In genomic region chr11:115877174-115877755, GRCm38 (mm10) we compare ENCODE assay signal across 17 mouse cellular contexts. TPM values are rescaled to one million over a fixed set of nuclear protein-coding genes. Genes with fewer than 3 reads are reported as not detected.
A peak's percentile ranks its signal among the peaks of the same experiment; 100 is the strongest.
DNase-seq lines count a peak whose midpoint lies in the region; ATAC-seq and TF ChIP-seq lines count a peak whose summit lies in the region.
"Had no signal": no experiment of that assay in that cellular context is flagged by ENCODE, and none has a peak within 500 bp of the region (broad histone marks: within the 10 kb centered on the region; RNA-seq: fewer than 3 reads in every experiment).

No protein-coding gene starts in this region.

- H3K9me3 ChIP-seq in MEL (replicated peaks; ENCODE audit: insufficient read depth, low read length), result no peaks in the 10 kb centered on the region
- no peaks in the 10 kb centered on the region for H3K9me3 ChIP-seq in intestine, embryonic 15.5 days
- no peaks in the 10 kb centered on the region for H3K9me3 ChIP-seq in kidney, postnatal 0 days (replicated peaks; ENCODE audit: low read length)
- H3K9me3 ChIP-seq in megakaryocyte, embryonic 14.5 days, result no peaks in the 10 kb centered on the region; the same call in 1 of the 2 replicates
- no peaks in the 10 kb centered on the region for H3K9me3 ChIP-seq in hindbrain, embryonic 12.5 days (replicated peaks)
- H3K9me3 ChIP-seq: embryonic facial prominence, embryonic 12.5 days; forebrain, embryonic 12.5 days; heart, embryonic 13.5 days; hindbrain, embryonic 15.5 days; midbrain, embryonic 10.5 days had no signal

- no peak overlapping the region for H3K4me3 ChIP-seq in MEL (ENCODE audit: control insufficient read depth in 1 of 2, insufficient read depth in 1 of 2, low read depth in 2 of 2, low read length in 2 of 2)
- peak overlapping the region; percentile 37 for H3K4me3 ChIP-seq in intestine, embryonic 15.5 days (replicated peaks)
- no peak overlapping the region; the same call in 1 of the 2 replicates for H3K4me3 ChIP-seq in kidney, postnatal 0 days (replicated peaks; ENCODE audit: low read depth, low read length)
- peak overlapping the region; percentile 38 for H3K4me3 ChIP-seq in megakaryocyte, embryonic 14.5 days (replicated peaks)
- H3K4me3 ChIP-seq in hindbrain, embryonic 12.5 days, result no peak overlapping the region
- H3K4me3 ChIP-seq: embryonic facial prominence, embryonic 12.5 days; forebrain, embryonic 12.5 days; heart, embryonic 13.5 days; hindbrain, embryonic 15.5 days; midbrain, embryonic 10.5 days had no signal

- no peak for TF ChIP-seq RAD21 in MEL (IDR thresholded peaks at IDR 0.05; ENCODE audit: low read depth, low read length)

- peaks cover 0 to 11% of the 10 kb centered on the region in 2 experiments; a peak in 2 of 4 replicates for H3K4me1 ChIP-seq in MEL (ENCODE audit: control insufficient read depth in 1 of 2, insufficient read depth in 2 of 2, low read length in 2 of 2)
- H3K4me1 ChIP-seq in intestine, embryonic 15.5 days (replicated peaks), result peaks cover 15% of the 10 kb centered on the region
- no peaks in the 10 kb centered on the region for H3K4me1 ChIP-seq in kidney, postnatal 0 days (replicated peaks; ENCODE audit: insufficient read depth, low read length)
- peaks cover 22% of the 10 kb centered on the region for H3K4me1 ChIP-seq in megakaryocyte, embryonic 14.5 days
- H3K4me1 ChIP-seq in hindbrain, embryonic 12.5 days, result 0 out of 2 replicates have a peak, but pooled peaks cover 3% of the 10 kb centered on the region
- H3K4me1 ChIP-seq: embryonic facial prominence, embryonic 12.5 days; forebrain, embryonic 12.5 days; hindbrain, embryonic 15.5 days had no signal

- TF ChIP-seq CTCF in MEL (IDR thresholded peaks at IDR 0.05 in 2 of 3, conservative IDR thresholded peaks at IDR 0.05 in 1 of 3; ENCODE audit: control insufficient read depth in 1 of 3, insufficient read depth in 1 of 3, low read depth in 2 of 3, low read length in 3 of 3, poor library complexity in 1 of 3, severe bottlenecking in 1 of 3), result no peak
- no peak for TF ChIP-seq CTCF in kidney, postnatal 0 days (IDR thresholded peaks at IDR 0.05; ENCODE audit: low read depth)

- ATAC-seq in intestine, embryonic 15.5 days, result peak; percentile 93
- peak; percentile 68 for ATAC-seq in kidney, postnatal 0 days (replicated peaks; ENCODE audit: low FRiP score, low read depth)
- ATAC-seq in hindbrain, embryonic 12.5 days (ENCODE audit: low FRiP score), result no peak
- ATAC-seq in cerebellum, adult (ENCODE audit: insufficient number of reproducible peaks, low FRiP score, low TSS enrichment), result no peak

- H3K27ac ChIP-seq in MEL (ENCODE audit: control insufficient read depth, low read depth, low read length), result no peak overlapping the region
- peak overlapping the region; percentile 86 for H3K27ac ChIP-seq in intestine, embryonic 15.5 days
- peak overlapping the region; percentile 76 for H3K27ac ChIP-seq in kidney, postnatal 0 days
- no peak overlapping the region for H3K27ac ChIP-seq in hindbrain, embryonic 12.5 days
- H3K27ac ChIP-seq: embryonic facial prominence, embryonic 12.5 days; forebrain, embryonic 12.5 days; heart, embryonic 13.5 days; hindbrain, embryonic 15.5 days; midbrain, embryonic 10.5 days had no signal

- no peaks in the 10 kb centered on the region for H3K27me3 ChIP-seq in MEL (ENCODE audit: control insufficient read depth in 1 of 2, insufficient read depth in 2 of 2, low read length in 2 of 2)
- H3K27me3 ChIP-seq in intestine, embryonic 15.5 days (replicated peaks), result no peaks in the 10 kb centered on the region
- no peaks in the 10 kb centered on the region for H3K27me3 ChIP-seq in kidney, postnatal 0 days (ENCODE audit: insufficient read depth, low read length)
- H3K27me3 ChIP-seq in megakaryocyte, embryonic 14.5 days (replicated peaks), result peaks cover 90% of the 10 kb centered on the region
- H3K27me3 ChIP-seq in hindbrain, embryonic 12.5 days, result 0 out of 2 replicates have a peak, but pooled peaks cover 5% of the 10 kb centered on the region
- H3K27me3 ChIP-seq: embryonic facial prominence, embryonic 12.5 days; hindbrain, embryonic 15.5 days had no signal

- peak overlapping the region; percentile 44 for H3K9ac ChIP-seq in MEL (ENCODE audit: control insufficient read depth, low read depth, low read length, poor library complexity, severe bottlenecking)
- H3K9ac ChIP-seq in intestine, embryonic 15.5 days, result peak overlapping the region; percentile 21
- H3K9ac ChIP-seq in kidney, postnatal 0 days (ENCODE audit: low read depth, low read length), result 0 out of 2 replicates have a peak overlapping the region, but pooled peaks have one; percentile 40
- H3K9ac ChIP-seq in hindbrain, embryonic 12.5 days, result no peak overlapping the region
- H3K9ac ChIP-seq: embryonic facial prominence, embryonic 12.5 days; forebrain, embryonic 12.5 days; heart, embryonic 13.5 days; hindbrain, embryonic 15.5 days; lung, embryonic 14.5 days had no signal

- peak; percentile 71 for DNase-seq in MEL (ENCODE audit: low read depth, low spot score)
- DNase-seq in kidney, postnatal 0 days (ENCODE audit: low spot score), result no peak
- no peak for DNase-seq in adrenal gland, adult 18-20 months (ENCODE audit: low spot score in 2 of 2)
- DNase-seq: cerebellum, postnatal 14 days; lung, embryonic 14.5 days had no signal

- no peaks in the 10 kb centered on the region for H3K79me2 ChIP-seq in MEL (ENCODE audit: control insufficient read depth, insufficient read depth, low read length, poor library complexity)

- H3K36me3 ChIP-seq in MEL (ENCODE audit: control insufficient read depth in 1 of 2, insufficient read depth in 2 of 2, low read length in 2 of 2), result peaks cover 0 to 7% of the 10 kb centered on the region in 2 experiments; a peak in 2 of 4 replicates
- H3K36me3 ChIP-seq in intestine, embryonic 15.5 days, result 0 out of 2 replicates have a peak, but pooled peaks cover 3% of the 10 kb centered on the region
- H3K36me3 ChIP-seq in kidney, postnatal 0 days (ENCODE audit: insufficient read depth, low read length), result no peaks in the 10 kb centered on the region
- H3K36me3 ChIP-seq in megakaryocyte, embryonic 14.5 days (replicated peaks; ENCODE audit: low read length), result no peaks in the 10 kb centered on the region
- H3K36me3 ChIP-seq in hindbrain, embryonic 12.5 days, result no peaks in the 10 kb centered on the region
- H3K36me3 ChIP-seq: embryonic facial prominence, embryonic 12.5 days; forebrain, embryonic 12.5 days; heart, embryonic 13.5 days; hindbrain, embryonic 15.5 days; midbrain, embryonic 10.5 days had no signal

- 32% methylated on average over 6 of the region's 6 CpGs for WGBS in intestine, embryonic 15.5 days
- WGBS in kidney, postnatal 0 days, result 36% methylated on average over 6 of the region's 6 CpGs
- WGBS in hindbrain, embryonic 12.5 days, result 72% methylated on average over 6 of the region's 6 CpGs

- TF ChIP-seq POLR2A in MEL (IDR thresholded peaks at IDR 0.05; ENCODE audit: control insufficient read depth in 1 of 2, insufficient read depth in 1 of 2, low read depth in 1 of 2, low read length in 2 of 2, poor library complexity in 1 of 2), result peak in 1 of 2 experiments; percentile 48; a peak in 1 of 4 replicates

- TF ChIP-seq EP300 in MEL (IDR thresholded peaks at IDR 0.05; ENCODE audit: low read depth in 1 of 2, low read length in 2 of 2), result peak in 1 of 2 experiments; percentile 14; a peak in 1 of 4 replicates

- H3K4me2 ChIP-seq in intestine, embryonic 15.5 days (replicated peaks), result peak overlapping the region; percentile 53
- H3K4me2 ChIP-seq in kidney, postnatal 0 days (ENCODE audit: low read length), result peak overlapping the region; percentile 21; the same call in 1 of the 2 replicates
- no peak overlapping the region for H3K4me2 ChIP-seq in hindbrain, embryonic 12.5 days (replicated peaks)
- H3K4me2 ChIP-seq: embryonic facial prominence, embryonic 12.5 days; forebrain, embryonic 12.5 days; heart, embryonic 13.5 days; hindbrain, embryonic 15.5 days; lung, embryonic 14.5 days had no signal

RNA-seq across cellular contexts. Expression of gene Myo15b, which starts 19.1 kb away (rescaled TPM):
- total RNA-seq in MEL (2012; rRNA removed), result 1.3 and 1.5 TPM in 2 replicates
- 1 to 10 TPM in 1 of 2 experiments, not detected in 1; 3.2 TPM for polyA plus RNA-seq in MEL (2012; ENCODE audit: insufficient read depth in 1 of 2, insufficient read length in 2 of 2, low read depth in 1 of 2, low replicate concordance in 2 of 2, missing spikeins in 1 of 2)
- 95.2 and 111 TPM in 2 replicates for polyA plus RNA-seq in intestine, embryonic 15.5 days (2015; fragmentation: Nextera tagmentation; extraction: Ambion mirVana)
- polyA plus RNA-seq in kidney, postnatal 0 days (2015; fragmentation: Nextera tagmentation; extraction: Ambion mirVana), result 16.5 and 17.6 TPM in 2 replicates
- 0.48 TPM in 1 of 2 replicates, not detected in the other for polyA plus RNA-seq in megakaryocyte, embryonic 14.5 days (2012; ENCODE audit: insufficient read depth, low replicate concordance)
- 0.05 and 0.12 TPM in 2 replicates for polyA plus RNA-seq in hindbrain, embryonic 12.5 days (2016; fragmentation: Nextera tagmentation; extraction: Ambion mirVana)
- total RNA-seq in adrenal gland, adult 18-20 months (2021), result not detected
- total RNA-seq: gastrocnemius, adult 18-20 months had no signal

RNA-seq across cellular contexts. Expression of gene Smim5, which starts 22.5 kb away (rescaled TPM):
- 24.9 and 41.0 TPM in 2 replicates for total RNA-seq in MEL (2012; rRNA removed)
- 10 to 100 TPM in 1 of 2 experiments, not detected in 1; 24.8 TPM for polyA plus RNA-seq in MEL (2012; ENCODE audit: insufficient read depth in 1 of 2, insufficient read length in 2 of 2, low read depth in 1 of 2, low replicate concordance in 2 of 2, missing spikeins in 1 of 2)
- 1.6 and 3.0 TPM in 2 replicates for polyA plus RNA-seq in intestine, embryonic 15.5 days (2015; fragmentation: Nextera tagmentation; extraction: Ambion mirVana)
- 11.1 and 12.1 TPM in 2 replicates for polyA plus RNA-seq in kidney, postnatal 0 days (2015; fragmentation: Nextera tagmentation; extraction: Ambion mirVana)
- polyA plus RNA-seq in megakaryocyte, embryonic 14.5 days (2012; ENCODE audit: insufficient read depth, low replicate concordance), result 6.7 and 13.1 TPM in 2 replicates
- polyA plus RNA-seq in hindbrain, embryonic 12.5 days (2016; fragmentation: Nextera tagmentation; extraction: Ambion mirVana), result 2.3 and 4.2 TPM in 2 replicates
- under 1 TPM in 1 of 2 experiments, not detected in 1; 0.74 TPM for total RNA-seq in adrenal gland, adult 18-20 months (2021)
- total RNA-seq: left cerebral cortex, postnatal 36 days had no signal

RNA-seq across cellular contexts. Expression of gene Smim6, which starts 34.6 kb away (rescaled TPM):
- total RNA-seq in MEL (2012; rRNA removed), result 1.2 and 1.3 TPM in 2 replicates
- polyA plus RNA-seq in MEL (2012; ENCODE audit: insufficient read depth in 1 of 2, insufficient read length in 2 of 2, low read depth in 1 of 2, low replicate concordance in 2 of 2, missing spikeins in 1 of 2), result 1 to 10 TPM in 1 of 2 experiments, not detected in 1; 3.8 TPM
- polyA plus RNA-seq in intestine, embryonic 15.5 days (2015; fragmentation: Nextera tagmentation; extraction: Ambion mirVana), result 25.4 and 31.4 TPM in 2 replicates
- polyA plus RNA-seq in kidney, postnatal 0 days (2015; fragmentation: Nextera tagmentation; extraction: Ambion mirVana), result 13.7 and 16.1 TPM in 2 replicates
- not detected in 2 replicates for polyA plus RNA-seq in megakaryocyte, embryonic 14.5 days (2012; ENCODE audit: insufficient read depth, low replicate concordance)
- 1.3 TPM in 2 replicates for polyA plus RNA-seq in hindbrain, embryonic 12.5 days (2016; fragmentation: Nextera tagmentation; extraction: Ambion mirVana)
- total RNA-seq in adrenal gland, adult 18-20 months (2021), result not detected
- total RNA-seq: gastrocnemius, adult 18-20 months; layer of hippocampus, postnatal 10 days; left cerebral cortex, postnatal 36 days had no signal

RNA-seq across cellular contexts. Expression of gene Llgl2, which starts 53.4 kb away (rescaled TPM):
- 13.7 and 15.9 TPM in 2 replicates for total RNA-seq in MEL (2012; rRNA removed)
- 10 to 100 TPM in 1 of 2 experiments, not detected in 1; 22.6 TPM for polyA plus RNA-seq in MEL (2012; ENCODE audit: insufficient read depth in 1 of 2, insufficient read length in 2 of 2, low read depth in 1 of 2, low replicate concordance in 2 of 2, missing spikeins in 1 of 2)
- polyA plus RNA-seq in intestine, embryonic 15.5 days (2015; fragmentation: Nextera tagmentation; extraction: Ambion mirVana), result 77.2 and 80.6 TPM in 2 replicates
- 54.5 and 61.2 TPM in 2 replicates for polyA plus RNA-seq in kidney, postnatal 0 days (2015; fragmentation: Nextera tagmentation; extraction: Ambion mirVana)
- polyA plus RNA-seq in megakaryocyte, embryonic 14.5 days (2012; ENCODE audit: insufficient read depth, low replicate concordance), result 6.1 and 12.4 TPM in 2 replicates
- 4.0 and 6.1 TPM in 2 replicates for polyA plus RNA-seq in hindbrain, embryonic 12.5 days (2016; fragmentation: Nextera tagmentation; extraction: Ambion mirVana)
- 1 to 10 TPM; 5.8 to 8.0 TPM for total RNA-seq in adrenal gland, adult 18-20 months (2021)

RNA-seq across cellular contexts. Expression of gene Sap30bp, which starts 55.8 kb away (rescaled TPM):
- total RNA-seq in MEL (2012; rRNA removed), result 51.6 and 69.2 TPM in 2 replicates
- 10 to 100 TPM in 1 of 2 experiments, not detected in 1; 49.1 TPM for polyA plus RNA-seq in MEL (2012; ENCODE audit: insufficient read depth in 1 of 2, insufficient read length in 2 of 2, low read depth in 1 of 2, low replicate concordance in 2 of 2, missing spikeins in 1 of 2)
- polyA plus RNA-seq in intestine, embryonic 15.5 days (2015; fragmentation: Nextera tagmentation; extraction: Ambion mirVana), result 31.6 and 38.2 TPM in 2 replicates
- polyA plus RNA-seq in kidney, postnatal 0 days (2015; fragmentation: Nextera tagmentation; extraction: Ambion mirVana), result 37.2 and 40.1 TPM in 2 replicates
- polyA plus RNA-seq in megakaryocyte, embryonic 14.5 days (2012; ENCODE audit: insufficient read depth, low replicate concordance), result 13.5 and 14.4 TPM in 2 replicates
- polyA plus RNA-seq in hindbrain, embryonic 12.5 days (2016; fragmentation: Nextera tagmentation; extraction: Ambion mirVana), result 51.0 and 54.4 TPM in 2 replicates
- 10 to 100 TPM; 37.3 to 47.6 TPM for total RNA-seq in adrenal gland, adult 18-20 months (2021)

Comparison
In these comparisons a context has a peak if more than half of its experiments do, and no peak if none do; other contexts are left out.
1. H3K27ac ChIP-seq: peak in intestine, embryonic 15.5 days (single experiment) and kidney, postnatal 0 days (single experiment); none in MEL (single experiment) and hindbrain, embryonic 12.5 days (single experiment).
2. H3K4me3 ChIP-seq: peak in intestine, embryonic 15.5 days (single experiment) and megakaryocyte, embryonic 14.5 days (single experiment); none in MEL (0 of 2), kidney, postnatal 0 days (single experiment) and hindbrain, embryonic 12.5 days (single experiment).
3. ATAC-seq: peak in intestine, embryonic 15.5 days (single experiment) and kidney, postnatal 0 days (single experiment); none in hindbrain, embryonic 12.5 days (single experiment) and cerebellum, adult (single experiment).